Mouse (Mus musculus): ENCODE results near the gene Snrk.

- TF ChIP-seq POLR2A (IDR thresholded peaks at IDR 0.05; ENCODE audit: insufficient read depth, low read length) (no peak), CTCF (IDR thresholded peaks at IDR 0.05; ENCODE audit: low read depth, low read length) (no peak), EP300 (IDR thresholded peaks at IDR 0.05; ENCODE audit: insufficient read depth, low read depth, low read length) (no peak)
These were observed 88.6 kb downstream of the Snrk start for GRCm38 (mm10) chr9:122205543-122206200.

All from ES-Bruce4 (cell line).